Mouse (Mus musculus): ENCODE measurements around the gene Tor1aip1. TPM values are rescaled to one million over a fixed set of nuclear protein-coding genes. Genes with fewer than 3 reads are reported as not detected.

The Tor1aip1 gene
- polyA plus RNA-seq, 3 experiments from 2014 or later, result 91.3 to 114 (median 98.0) TPM

- peak; percentile 33 for ATAC-seq
Observed at GRCm38 (mm10) chr1:156028340-156028975, 7.8 kb downstream of the Tor1aip1 start.

- ATAC-seq, result peak; percentile 75
Observed at GRCm38 (mm10) chr1:156027849-156028248, 8.4 kb downstream of the Tor1aip1 start.

- ATAC-seq, result no peak
Observed at GRCm38 (mm10) chr1:156024831-156025503, 11.3 kb downstream of the Tor1aip1 start.

GRCm38 (mm10) chr1:156020402-156020801 lies 15.9 kb downstream of the Tor1aip1 start:
- no peak for ATAC-seq

GRCm38 (mm10) chr1:156019800-156020199 lies 16.5 kb downstream of the Tor1aip1 start:
- no peak for ATAC-seq

- peak; percentile 81 for ATAC-seq
Observed at GRCm38 (mm10) chr1:156009003-156009402, 27.3 kb downstream of the Tor1aip1 start.

GRCm38 (mm10) chr1:156005906-156006305 lies 30.4 kb downstream of the Tor1aip1 start:
- no peak for ATAC-seq

- ATAC-seq, result no peak
Observed at GRCm38 (mm10) chr1:156003201-156003935, 32.9 kb downstream of the Tor1aip1 start.

GRCm38 (mm10) chr1:156002366-156002765 lies 33.9 kb downstream of the Tor1aip1 start:
- ATAC-seq, result no peak

- ATAC-seq, result no peak
Observed at GRCm38 (mm10) chr1:155995612-155996011, 40.7 kb downstream of the Tor1aip1 start.

GRCm38 (mm10) chr1:155994524-155994923 lies 41.8 kb downstream of the Tor1aip1 start:
- ATAC-seq, result no peak

GRCm38 (mm10) chr1:155990391-155990790 lies 45.9 kb downstream of the Tor1aip1 start:
- no peak for ATAC-seq

GRCm38 (mm10) chr1:155989387-155989786 lies 46.9 kb downstream of the Tor1aip1 start:
- no peak for ATAC-seq

- no peak for ATAC-seq
Observed at GRCm38 (mm10) chr1:155987625-155988024, 48.7 kb downstream of the Tor1aip1 start.

- no peak for ATAC-seq
Observed at GRCm38 (mm10) chr1:155974931-155975330, 61.3 kb downstream of the Tor1aip1 start.

GRCm38 (mm10) chr1:155973719-155974379 lies 62.4 kb downstream of the Tor1aip1 start:
- ATAC-seq, result peak; percentile 37

GRCm38 (mm10) chr1:155973068-155973718 lies 63.1 kb downstream of the Tor1aip1 start, which contains the start of gene Cep350:
TSS of gene Cep350 (minus strand) at chr1:155973255.
- peak; percentile 85 for ATAC-seq

- ATAC-seq, result peak; percentile 2
Observed at GRCm38 (mm10) chr1:155972146-155973067, 63.9 kb downstream of the Tor1aip1 start.

Measured in inflammation-experienced regulatory T-cells, adult 6 months (primary cell).